Mouse (Mus musculus): Measurements from ENCODE around the gene Fbxl19.
A peak's percentile ranks its signal among the peaks of the same experiment; 100 is the strongest.

DNA sequence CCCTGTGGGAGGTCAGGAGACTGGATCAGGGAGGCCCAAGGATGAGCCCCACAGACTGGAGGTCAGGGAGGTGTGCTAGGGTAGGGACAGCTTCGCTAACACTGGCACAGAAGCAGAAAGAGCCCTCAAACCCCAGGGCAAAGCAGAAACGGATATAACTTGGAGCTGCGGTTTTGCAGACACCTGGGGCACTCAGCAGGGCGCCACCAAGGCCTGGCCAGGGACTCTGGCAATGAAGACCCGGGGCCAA, 36.5 kb upstream of the Fbxl19 start:
- no peak for TF ChIP-seq USF2 (conservative IDR thresholded peaks at IDR 0.05; ENCODE audit: low read depth, low read length)
- TF ChIP-seq ZKSCAN1 (IDR thresholded peaks at IDR 0.05; ENCODE audit: borderline replicate concordance, low read depth, low read length) = no peak
- peak; percentile 58 for TF ChIP-seq POLR2A (IDR thresholded peaks at IDR 0.05; ENCODE audit: low read depth, low read length)
- TF ChIP-seq CTCF (conservative IDR thresholded peaks at IDR 0.05 in 1 of 2, IDR thresholded peaks at IDR 0.05 in 1 of 2; ENCODE audit: low read depth in 2 of 2, low read length in 2 of 2) = no peak
- TF ChIP-seq MEF2A (IDR thresholded peaks at IDR 0.05; ENCODE audit: borderline replicate concordance, low read depth, low read length) = peak; percentile 72; the same call in 1 of the 2 replicates
- TF ChIP-seq ELF1 (IDR thresholded peaks at IDR 0.05; ENCODE audit: low read depth, low read length) = peak; percentile 33; the same call in 1 of the 2 replicates
- no peak for TF ChIP-seq MXI1 (IDR thresholded peaks at IDR 0.05; ENCODE audit: low read depth, low read length)
- peak; percentile 62; the same call in 1 of the 2 replicates for TF ChIP-seq EP300 (IDR thresholded peaks at IDR 0.05; ENCODE audit: low read length)
- 0 out of 2 replicates have a peak, but pooled peaks have one; percentile 7 for TF ChIP-seq CHD2 (IDR thresholded peaks at IDR 0.05; ENCODE audit: low read length)

Measured in CH12.LX (cell line).